Mouse (Mus musculus): ENCODE data around the gene Aida.
A peak's percentile ranks its signal among the peaks of the same experiment; 100 is the strongest.
"Not testable (repeated sequence)": the region's sequence is repeated elsewhere in the genome, so short reads cannot be mapped to it uniquely, and the experiment has no call there.

Aida gene

GRCm38 (mm10) chr1:183320708-183321107, 24.3 kb downstream of the Aida start:
- no peak for DNase-seq (ENCODE audit: low spot score)

- DNase-seq (ENCODE audit: low spot score) = not testable (repeated sequence)
These were observed 26.1 kb downstream of the Aida start for GRCm38 (mm10) chr1:183322496-183322895.

- DNase-seq (ENCODE audit: low spot score) = no peak
These were observed 27.5 kb downstream of the Aida start for GRCm38 (mm10) chr1:183323923-183324322.

GRCm38 (mm10) chr1:183324433-183324832, 28.0 kb downstream of the Aida start:
- no peak for DNase-seq (ENCODE audit: low spot score)

- no peak for DNase-seq (ENCODE audit: low spot score)
These were observed 30.8 kb downstream of the Aida start for GRCm38 (mm10) chr1:183327171-183327570.

- not testable (repeated sequence) for DNase-seq (ENCODE audit: low spot score)
These were observed 46.5 kb downstream of the Aida start for GRCm38 (mm10) chr1:183342902-183343301.

GRCm38 (mm10) chr1:183344886-183345816, 48.8 kb downstream of the Aida start:
- peak; percentile 91 for DNase-seq (ENCODE audit: low spot score)

- no peak for DNase-seq (ENCODE audit: low spot score)
These were observed 49.4 kb downstream of the Aida start for GRCm38 (mm10) chr1:183345817-183346195.

- DNase-seq (ENCODE audit: low spot score) = peak; percentile 66
These were observed 53.5 kb downstream of the Aida start for GRCm38 (mm10) chr1:183349840-183350239.

GRCm38 (mm10) chr1:183358901-183359300, 62.5 kb downstream of the Aida start:
- DNase-seq (ENCODE audit: low spot score) = peak; percentile 14

GRCm38 (mm10) chr1:183362301-183362700, 65.9 kb downstream of the Aida start:
- no peak for DNase-seq (ENCODE audit: low spot score)

GRCm38 (mm10) chr1:183362729-183363576, 66.6 kb downstream of the Aida start:
- no peak for DNase-seq (ENCODE audit: low spot score)

GRCm38 (mm10) chr1:183363577-183363867, 67.1 kb downstream of the Aida start:
- no peak for DNase-seq (ENCODE audit: low spot score)

- no peak for DNase-seq (ENCODE audit: low spot score)
These were observed 70.0 kb downstream of the Aida start for GRCm38 (mm10) chr1:183366361-183366760.

- peak; percentile 46 for DNase-seq (ENCODE audit: low spot score)
These were observed 72.4 kb downstream of the Aida start for GRCm38 (mm10) chr1:183368601-183369400.

GRCm38 (mm10) chr1:183369427-183370014, 73.1 kb downstream of the Aida start, which contains the start of gene Mia3:
Mia3 (minus strand) TSS chr1:183369553.
- peak; percentile 95 for DNase-seq (ENCODE audit: low spot score)

- DNase-seq (ENCODE audit: low spot score) = no peak
These were observed 78.3 kb downstream of the Aida start for GRCm38 (mm10) chr1:183374728-183375127.
